Mouse (Mus musculus) myocyte (in vitro differentiated cells): ENCODE results near the gene Fut1. TPM values are rescaled to one million over a fixed set of nuclear protein-coding genes. Genes with fewer than 3 reads are reported as not detected.

Experiments
- H3K27me3 ChIP-seq: one replicate; pipeline ENCODE4 v1.6.1; 2011; ENCODE audit not compliant: control insufficient read depth, insufficient read depth, insufficient read length
- H3K36me3 ChIP-seq: one replicate; pipeline ENCODE4 v1.6.1; 2011; ENCODE audit not compliant: control insufficient read depth, insufficient read depth
- H3K4me2 ChIP-seq: one replicate; pipeline ENCODE4 v1.6.1; 2011; ENCODE audit warnings: low read depth, control low read depth
- H3K4me3 ChIP-seq: one replicate; pipeline ENCODE4 v1.5.1; 2011; ENCODE audit warnings: mild to moderate bottlenecking, control low read depth, moderate library complexity
- H3K79me2 ChIP-seq: one replicate; pipeline ENCODE4 v1.6.1; 2011; ENCODE audit not compliant: control insufficient read depth, insufficient read depth
- H3ac ChIP-seq: one replicate; pipeline ENCODE4 v1.6.1; 2011; ENCODE audit not compliant: control insufficient read depth, insufficient read length
- CEBPB ChIP-seq: IDR thresholded peaks from 2 replicates; pipeline ENCODE4 v1.6.1; 2011; ENCODE audit warnings: mild to moderate bottlenecking, moderate library complexity; ENCODE audit not compliant: poor library complexity, insufficient read depth, severe bottlenecking
- E2F4 ChIP-seq: IDR thresholded peaks from one replicate; pipeline ENCODE4 v1.6.1; 2011; ENCODE audit warnings: mild to moderate bottlenecking, control low read depth, moderate library complexity; ENCODE audit not compliant: insufficient read depth
- MAX ChIP-seq: IDR thresholded peaks from one replicate; pipeline ENCODE4 v1.6.1; 2011; ENCODE audit warnings: low read depth, mild to moderate bottlenecking, control low read depth
- MYOD1 ChIP-seq, 3 experiments: IDR thresholded peaks; one replicate each; pipeline ENCODE4 v1.6.1; 2011; ENCODE audit warnings: control low read depth in 2 of 3, low read depth in 2 of 3, mild to moderate bottlenecking in 2 of 3, moderate library complexity in 1 of 3; ENCODE audit not compliant: insufficient read length in 2 of 3, control insufficient read depth in 1 of 3
- MYOG ChIP-seq, 3 experiments: IDR thresholded peaks; one replicate each; pipeline ENCODE4 v1.6.1; 2011; ENCODE audit warnings: control low read depth in 2 of 3, low read depth in 2 of 3, mild to moderate bottlenecking in 2 of 3; ENCODE audit not compliant: insufficient read length in 2 of 3, control insufficient read depth in 1 of 3, insufficient read depth in 1 of 3
- POLR2A ChIP-seq: IDR thresholded peaks from one replicate; pipeline ENCODE4 v1.6.1; 2011; ENCODE audit warnings: low read depth, mild to moderate bottlenecking, control low read depth, moderate library complexity; ENCODE audit not compliant: insufficient read length
- POLR2AphosphoS2 ChIP-seq: IDR thresholded peaks from one replicate; pipeline ENCODE4 v1.6.1; 2011; ENCODE audit warnings: low read depth, control low read depth; ENCODE audit not compliant: insufficient read length
- REST ChIP-seq: IDR thresholded peaks from one replicate; pipeline ENCODE4 v1.6.1; 2011; ENCODE audit warnings: mild to moderate bottlenecking, control low read depth, moderate library complexity; ENCODE audit not compliant: insufficient read depth, insufficient read length
- SRF ChIP-seq: IDR thresholded peaks from one replicate; pipeline ENCODE4 v1.6.1; 2011; ENCODE audit warnings: low read depth; ENCODE audit not compliant: control insufficient read depth, insufficient read length
- TCF12 ChIP-seq: IDR thresholded peaks from one replicate; pipeline ENCODE4 v1.6.1; 2011; ENCODE audit warnings: mild to moderate bottlenecking, control low read depth; ENCODE audit not compliant: poor library complexity, insufficient read depth, severe bottlenecking
- TCF3 ChIP-seq: IDR thresholded peaks from one replicate; pipeline ENCODE4 v1.6.1; 2011; ENCODE audit warnings: low read depth, control low read depth; ENCODE audit not compliant: insufficient read length
- USF1 ChIP-seq: IDR thresholded peaks from one replicate; pipeline ENCODE4 v1.6.1; 2011; ENCODE audit warnings: low read depth, mild to moderate bottlenecking, control low read depth, moderate library complexity
- polyA plus RNA-seq: library from polyadenylated mRNA; unstranded; fragments of >200 nt; fragmentation: generic; extraction: Trizol; gene quantifications from one replicate; pipeline ENCODE4 v1.2.1, GENCODE M21; 2012; ENCODE audit warnings: missing spikeins

The Fut1 gene
- polyA plus RNA-seq, 1 experiment: 3.8 TPM

- no peaks in the 10 kb centered on the region for H3K27me3 ChIP-seq
- no peaks in the 10 kb centered on the region for H3K79me2 ChIP-seq
- TF ChIP-seq MYOG (IDR thresholded peaks at IDR 0.05; ENCODE audit: control insufficient read depth in 1 of 3, insufficient read depth in 1 of 3, insufficient read length in 2 of 3, low read depth in 2 of 3) (no peak), TCF12 (no peak), TCF3 (no peak), MAX (no peak), POLR2AphosphoS2 (no peak)
- H3K4me3 ChIP-seq: no peak overlapping the region
- no peak overlapping the region for H3K4me2 ChIP-seq
- no peak overlapping the region for H3ac ChIP-seq
- H3K36me3 ChIP-seq: no peaks in the 10 kb centered on the region
Measured at GRCm38 (mm10) chr7:45619592-45619991, 2.5 kb downstream of the Fut1 start.

DNA sequence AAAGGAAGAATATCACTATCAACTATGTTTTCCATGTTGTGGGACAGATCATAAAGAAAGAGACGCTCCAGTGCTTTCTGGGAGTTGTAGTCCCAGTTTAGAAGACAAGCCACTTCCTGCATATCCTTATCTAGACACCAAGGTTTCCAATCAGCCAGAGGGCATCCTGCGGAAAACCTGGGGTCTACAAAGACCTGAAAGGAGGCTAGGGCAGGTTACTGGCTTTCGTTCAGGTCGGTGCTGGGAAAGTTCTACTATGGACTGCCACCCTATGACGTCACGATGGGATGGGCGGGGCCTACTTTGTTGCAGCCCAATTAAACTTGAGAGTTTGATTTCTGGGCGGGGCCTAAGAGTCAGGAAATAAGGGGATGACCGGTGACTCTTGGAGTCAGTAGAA is 4.4 kb downstream of the Fut1 start, which contains the start of gene Izumo1:
Gene Izumo1, plus strand, starts transcription at position 369 of the 400 bp plus-strand sequence.
- TF ChIP-seq TCF3: no peak
- TF ChIP-seq E2F4: no peak
- H3ac ChIP-seq: no peak within 1 kb of the TSS
- H3K27me3 ChIP-seq: no peaks in the 10 kb centered on the region
- no peaks in the 10 kb centered on the region for H3K36me3 ChIP-seq
- H3K79me2 ChIP-seq: no peaks in the 10 kb centered on the region
- H3K4me2 ChIP-seq: no peak within 1 kb of the TSS
- no peak within 1 kb of the TSS for H3K4me3 ChIP-seq

GRCm38 (mm10) chr7:45623507-45623906 is 6.4 kb downstream of the Fut1 start:
- no peaks in the 10 kb centered on the region for H3K27me3 ChIP-seq
- H3K36me3 ChIP-seq: no peaks in the 10 kb centered on the region
- TF ChIP-seq MYOD1 (IDR thresholded peaks at IDR 0.05; ENCODE audit: control insufficient read depth in 1 of 3, insufficient read length in 2 of 3, low read depth in 2 of 3): no peak
- TF ChIP-seq TCF3: no peak
- TF ChIP-seq POLR2AphosphoS2: no peak
- no peak for TF ChIP-seq REST
- no peak for TF ChIP-seq E2F4
- no peak for TF ChIP-seq CEBPB
- TF ChIP-seq TCF12: no peak
- no peak for TF ChIP-seq SRF
- no peaks in the 10 kb centered on the region for H3K79me2 ChIP-seq
- no peak overlapping the region for H3K4me2 ChIP-seq
- H3K4me3 ChIP-seq: no peak overlapping the region
- no peak overlapping the region for H3ac ChIP-seq

DNA sequence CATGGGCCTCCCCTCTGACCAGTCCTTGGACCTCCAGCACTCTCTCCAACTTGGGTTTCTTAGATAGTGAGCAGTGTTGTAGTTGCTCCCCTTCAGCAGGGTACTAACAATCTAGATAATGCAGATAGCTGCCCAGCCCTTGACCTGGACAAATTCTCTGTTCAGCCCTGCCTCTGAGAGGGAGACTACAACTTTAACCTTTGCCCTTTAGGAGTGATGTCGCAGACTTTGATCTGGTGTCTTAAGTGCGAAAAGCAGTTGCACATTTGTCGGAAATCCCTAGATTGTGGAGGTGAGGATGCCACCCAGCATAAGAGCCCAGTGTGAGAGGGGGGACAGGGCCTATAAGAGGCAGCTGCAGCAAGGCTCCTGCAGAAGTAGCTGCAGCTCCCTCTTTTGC is 7.6 kb downstream of the Fut1 start:
- no peaks in the 10 kb centered on the region for H3K36me3 ChIP-seq
- H3K27me3 ChIP-seq: no peaks in the 10 kb centered on the region
- TF ChIP-seq CEBPB (no peak), TCF12 (no peak), TCF3 (no peak), MAX (no peak), E2F4 (no peak), MYOD1 (IDR thresholded peaks at IDR 0.05; ENCODE audit: control insufficient read depth in 1 of 3, insufficient read length in 2 of 3, low read depth in 2 of 3) (no peak), SRF (no peak), REST (no peak), USF1 (no peak), POLR2AphosphoS2 (no peak), MYOG (IDR thresholded peaks at IDR 0.05; ENCODE audit: control insufficient read depth in 1 of 3, insufficient read depth in 1 of 3, insufficient read length in 2 of 3, low read depth in 2 of 3) (no peak), POLR2A (no peak)
- H3K4me2 ChIP-seq: no peak overlapping the region
- H3K79me2 ChIP-seq: no peaks in the 10 kb centered on the region
- H3ac ChIP-seq: no peak overlapping the region
- H3K4me3 ChIP-seq: no peak overlapping the region

DNA sequence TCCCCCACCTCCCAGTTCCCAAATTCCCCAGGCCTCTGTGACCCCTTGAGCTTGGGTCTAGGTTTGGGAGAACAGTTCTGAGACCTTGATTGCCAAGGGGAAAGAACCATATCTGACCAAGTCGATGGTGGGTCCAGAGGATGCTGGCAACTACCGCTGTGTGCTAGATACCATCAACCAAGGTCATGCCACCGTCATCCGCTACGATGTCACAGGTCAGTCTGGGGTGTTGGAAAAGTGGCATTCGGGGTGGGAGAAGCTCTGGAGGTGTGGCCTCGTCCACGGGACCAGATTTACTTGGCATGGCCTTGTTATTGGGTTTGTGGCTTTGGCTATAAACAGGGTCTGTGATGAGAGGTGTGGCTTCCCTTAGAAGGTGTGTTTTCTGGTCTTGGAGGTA is 8.4 kb downstream of the Fut1 start:
- Histone ChIP-seq H3K27me3 (no peaks in the 10 kb centered on the region), H3K79me2 (no peaks in the 10 kb centered on the region), H3K4me2 (no peak overlapping the region), H3ac (no peak overlapping the region), H3K36me3 (no peaks in the 10 kb centered on the region), H3K4me3 (no peak overlapping the region)
- TF ChIP-seq MYOD1 (IDR thresholded peaks at IDR 0.05; ENCODE audit: control insufficient read depth in 1 of 3, insufficient read length in 2 of 3, low read depth in 2 of 3) (no peak), TCF3 (no peak), REST (no peak), SRF (no peak), MAX (no peak), POLR2A (no peak), TCF12 (no peak), E2F4 (no peak), MYOG (IDR thresholded peaks at IDR 0.05; ENCODE audit: control insufficient read depth in 1 of 3, insufficient read depth in 1 of 3, insufficient read length in 2 of 3, low read depth in 2 of 3) (no peak), POLR2AphosphoS2 (no peak), CEBPB (no peak), USF1 (no peak)
